Mouse (Mus musculus) left cerebral cortex, postnatal 14 days (tissue): ENCODE measurements around the gene Cdkal1. TPM values are rescaled to one million over a fixed set of nuclear protein-coding genes. Genes with fewer than 3 reads are reported as not detected.

ENCODE experiments used
- DNase-seq, 2 experiments: peaks; one replicate each; pipeline ENCODE4 v3.0.0; 2021 to 2022; ENCODE audit warnings: low spot score in 2 of 2, mixed read lengths in 1 of 2
- intact Hi-C: fragments of 180-260 bp; cut with DNase I; formaldehyde crosslinking; loops from one replicate; pipeline ENCODE4 v1.15.1; 2025
- total RNA-seq, 2 experiments: library from RNA; stranded (reverse); gene quantifications; 2 replicates each; pipeline ENCODE4 v1.2.3; 2021

Gene Cdkal1
- total RNA-seq, 2 experiments from 2014 or later: 16.5 to 19.7 TPM

GRCm38 (mm10) chr13:29195722-29196121 lies 659.8 kb downstream of the Cdkal1 start:
- intact Hi-C loops: no loop called here

GRCm38 (mm10) chr13:29194946-29195345 lies 660.5 kb downstream of the Cdkal1 start:
- no peak for DNase-seq
- intact Hi-C loops: no loop called here

More at GRCm38 (mm10) chr13:29195722-29196121, 659.8 kb downstream of the Cdkal1 start:
- no peak for DNase-seq

GRCm38 (mm10) chr13:29192697-29193096 lies 662.8 kb downstream of the Cdkal1 start:
- no peak for DNase-seq
- intact Hi-C loops: no loop called here

GRCm38 (mm10) chr13:29190548-29190947 lies 664.9 kb downstream of the Cdkal1 start:
- intact Hi-C loops: no loop called here

GRCm38 (mm10) chr13:29186748-29187147 lies 668.7 kb downstream of the Cdkal1 start:
- no peak for DNase-seq
- intact Hi-C loops: no loop called here

More at GRCm38 (mm10) chr13:29190548-29190947, 664.9 kb downstream of the Cdkal1 start:
- DNase-seq: peak in 1 of 2 experiments; percentile 19

- intact Hi-C loops: no loop called here
- DNase-seq: no peak
Measured at GRCm38 (mm10) chr13:29185545-29185944, 669.9 kb downstream of the Cdkal1 start.

- intact Hi-C loops: no loop called here
- DNase-seq: no peak
Measured at GRCm38 (mm10) chr13:29184545-29184944, 670.9 kb downstream of the Cdkal1 start.

- intact Hi-C loops: no loop called here
- no peak for DNase-seq
Measured at GRCm38 (mm10) chr13:29179861-29180260, 675.6 kb downstream of the Cdkal1 start.

- intact Hi-C loops: no loop called here
- DNase-seq: no peak
Measured at GRCm38 (mm10) chr13:29179260-29179659, 676.2 kb downstream of the Cdkal1 start.

- no peak for DNase-seq
- intact Hi-C loops: no loop called here
Measured at GRCm38 (mm10) chr13:29177889-29178486, 677.5 kb downstream of the Cdkal1 start.

GRCm38 (mm10) chr13:29169356-29169755 lies 686.1 kb downstream of the Cdkal1 start:
- DNase-seq: no peak
- intact Hi-C loops: loop anchor here (10.0 kb wide), 1 partner anchor 205 kb away; no protein-coding TSS in a partner anchor

GRCm38 (mm10) chr13:29164845-29165524 lies 690.5 kb downstream of the Cdkal1 start:
- DNase-seq: no peak
- intact Hi-C loops: loop anchor here (10.0 kb wide), 1 partner anchor 200 kb away; no protein-coding TSS in a partner anchor

GRCm38 (mm10) chr13:29162867-29163514 lies 692.5 kb downstream of the Cdkal1 start:
- intact Hi-C loops: loop anchor here (10.0 kb wide), 1 partner anchor 198 kb away; no protein-coding TSS in a partner anchor
- DNase-seq: no peak

GRCm38 (mm10) chr13:29162444-29162843 lies 693.0 kb downstream of the Cdkal1 start:
- intact Hi-C loops: loop anchor here (10.0 kb wide), 1 partner anchor 198 kb away; no protein-coding TSS in a partner anchor
- DNase-seq: no peak

GRCm38 (mm10) chr13:29161436-29161835 lies 694.0 kb downstream of the Cdkal1 start:
- intact Hi-C loops: loop anchor here (10.0 kb wide), 1 partner anchor 197 kb away; no protein-coding TSS in a partner anchor
- DNase-seq: no peak

- intact Hi-C loops: no loop called here
Measured at GRCm38 (mm10) chr13:29156703-29157102, 698.8 kb downstream of the Cdkal1 start.

GRCm38 (mm10) chr13:29155297-29155696 lies 700.2 kb downstream of the Cdkal1 start:
- no peak for DNase-seq
- intact Hi-C loops: no loop called here

More at GRCm38 (mm10) chr13:29156703-29157102, 698.8 kb downstream of the Cdkal1 start:
- DNase-seq: no peak

- intact Hi-C loops: no loop called here
- no peak for DNase-seq
Measured at GRCm38 (mm10) chr13:29150120-29150519, 705.4 kb downstream of the Cdkal1 start.

- DNase-seq: no peak
- intact Hi-C loops: no loop called here
Measured at GRCm38 (mm10) chr13:29149404-29149803, 706.1 kb downstream of the Cdkal1 start.

GRCm38 (mm10) chr13:29148616-29149015 lies 706.9 kb downstream of the Cdkal1 start:
- intact Hi-C loops: no loop called here
- no peak for DNase-seq
